Mouse (Mus musculus): ENCODE results near the gene Ifna16.

Gene Ifna16

GRCm38 (mm10) chr4:88644359-88644758, 32.4 kb downstream of the Ifna16 start, which contains the start of gene Ifna13:
Gene Ifna13 (minus strand): TSS chr4:88644459.
- DNase-seq (ENCODE audit: low read depth, low spot score), result no peak

- DNase-seq (ENCODE audit: low read depth, low spot score), result no peak
These were observed 34.2 kb downstream of the Ifna16 start for GRCm38 (mm10) chr4:88642526-88642925.

- peak; percentile 94 for DNase-seq (ENCODE audit: low read depth, low spot score)
These were observed 35.5 kb downstream of the Ifna16 start for GRCm38 (mm10) chr4:88641077-88641831.

DNA sequence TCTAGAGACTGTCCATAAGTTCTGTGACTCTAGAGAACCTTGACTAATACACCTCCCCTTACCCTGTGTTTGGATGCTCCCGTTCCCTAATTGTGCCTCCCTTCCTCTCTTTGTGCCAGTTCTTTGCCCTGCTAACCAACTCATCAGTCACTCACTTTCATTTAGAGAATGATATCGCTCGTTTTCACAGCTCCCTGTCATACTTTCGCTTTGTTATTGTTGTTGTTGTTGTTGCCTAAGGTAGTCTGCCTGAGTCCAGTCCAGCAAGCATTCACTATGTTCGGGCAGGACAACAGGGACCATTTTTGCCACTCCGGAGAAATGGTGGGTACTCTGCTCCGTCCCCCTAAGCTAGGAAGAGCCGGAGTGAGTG, 36.0 kb downstream of the Ifna16 start:
- no peak for DNase-seq (ENCODE audit: low read depth, low spot score)

- no peak for DNase-seq (ENCODE audit: low read depth, low spot score)
These were observed 42.4 kb downstream of the Ifna16 start, which contains the start of gene C87499 for GRCm38 (mm10) chr4:88634311-88634710. Gene C87499 (minus strand): TSS chr4:88634411.
